Mouse (Mus musculus) hindbrain, embryonic 10.5 days (tissue): ENCODE measurements at regions not wholly inside any gene's neighbourhood (a gene's known extent, or its start where the extent isn't known, plus 50 kb on each side); places are given as distances from the start of the nearest gene placed in this dataset.

Source experiments
- DNase-seq: peaks from one replicate; pipeline ENCODE4 v3.0.0-alpha.2; 2017; ENCODE audit warnings: low spot score
- H3K27ac ChIP-seq: fragments of 300-500 bp; sonication (generic); 2 replicates; pipeline ENCODE4 v1.5.1; 2016; ENCODE audit warnings: mild to moderate bottlenecking, moderate library complexity
- H3K27me3 ChIP-seq: fragments of 300-500 bp; sonication (generic); 2 replicates; pipeline ENCODE4 v1.6.1; 2016; ENCODE audit warnings: mild to moderate bottlenecking; ENCODE audit not compliant: poor library complexity, insufficient read depth, severe bottlenecking
- H3K36me3 ChIP-seq: fragments of 300-500 bp; sonication (generic); 2 replicates; pipeline ENCODE4 v1.6.1; 2016; ENCODE audit warnings: mild to moderate bottlenecking, moderate library complexity
- H3K4me1 ChIP-seq: fragments of 300-500 bp; sonication (generic); replicated peaks from 2 replicates; pipeline ENCODE4 v1.6.1; 2016; ENCODE audit warnings: mild to moderate bottlenecking
- H3K4me3 ChIP-seq: fragments of 300-500 bp; sonication (generic); 2 replicates; pipeline ENCODE4 v1.5.1; 2016; ENCODE audit warnings: mild to moderate bottlenecking, moderate library complexity
- H3K9me3 ChIP-seq: fragments of 300-500 bp; sonication (generic); 2 replicates; pipeline ENCODE4 v1.6.1; 2016; ENCODE audit warnings: mild to moderate bottlenecking, moderate library complexity
- WGBS: fragments of 180-500 bp; shearing (Covaris S2); methylation state at CpG from one replicate; pipeline ENCODE4 v1.1.7; 2016; 5-methylcytosine and 5-hydroxymethylcytosine counted together

DNA sequence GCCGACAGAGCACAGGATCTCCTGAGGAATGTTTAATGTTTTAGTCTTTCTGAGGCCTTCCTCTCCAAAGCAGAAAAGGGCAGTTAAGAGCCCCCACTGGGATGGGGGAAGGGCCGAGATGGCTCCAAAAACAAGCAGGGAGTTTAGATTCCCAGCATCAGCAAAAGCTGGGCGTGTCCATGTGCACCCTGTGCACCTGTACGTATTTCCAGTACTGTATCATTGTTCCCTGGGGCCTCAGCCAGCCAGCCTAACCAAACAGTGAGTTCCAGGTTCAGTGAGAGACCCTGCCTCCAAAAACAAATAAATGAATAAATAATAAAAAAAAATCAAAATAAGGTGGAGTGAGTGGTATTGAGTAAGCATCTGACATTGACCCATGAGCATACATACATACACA, 50.8 kb upstream of the Olfm1 start:
- Histone ChIP-seq H3K4me1 (peaks cover 41% of the 10 kb centered on the region), H3K9me3 (no peaks in the 10 kb centered on the region), H3K27me3 (no peaks in the 10 kb centered on the region), H3K4me3 (no peak overlapping the region), H3K27ac (peak overlapping the region; percentile 62; the same call in 1 of the 2 replicates), H3K36me3 (no peaks in the 10 kb centered on the region)
- no peak for DNase-seq
- 31% methylated on average over 4 of the region's 4 CpGs for WGBS

DNA sequence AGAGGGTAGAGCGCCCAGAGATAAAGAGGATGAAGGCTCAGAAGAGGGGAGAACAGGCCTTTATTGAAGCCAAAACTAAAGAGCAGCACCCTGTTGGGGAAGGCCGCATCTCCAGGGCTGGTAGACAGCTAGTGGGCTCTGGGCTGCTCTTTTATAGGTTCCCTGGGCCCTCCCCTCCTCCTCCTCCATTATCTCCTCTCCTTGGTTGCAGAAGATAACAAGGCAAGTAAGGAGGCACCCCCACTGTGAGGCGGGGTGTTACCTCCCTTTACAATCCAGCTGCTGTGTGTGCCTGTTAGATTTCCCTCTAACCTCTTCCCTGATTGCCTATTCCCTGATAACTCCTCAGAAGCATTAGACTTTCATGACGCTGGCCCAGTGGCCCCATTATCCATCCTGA, 51.2 kb upstream of the Olfm1 start:
- H3K27ac ChIP-seq, result peak overlapping the region; percentile 62; the same call in 1 of the 2 replicates
- H3K9me3 ChIP-seq, result no peaks in the 10 kb centered on the region
- H3K4me3 ChIP-seq, result no peak overlapping the region
- no peaks in the 10 kb centered on the region for H3K36me3 ChIP-seq
- peaks cover 41% of the 10 kb centered on the region for H3K4me1 ChIP-seq
- DNase-seq, result no peak
- WGBS, result 35% methylated on average over 4 of the region's 4 CpGs
- H3K27me3 ChIP-seq, result no peaks in the 10 kb centered on the region

DNA sequence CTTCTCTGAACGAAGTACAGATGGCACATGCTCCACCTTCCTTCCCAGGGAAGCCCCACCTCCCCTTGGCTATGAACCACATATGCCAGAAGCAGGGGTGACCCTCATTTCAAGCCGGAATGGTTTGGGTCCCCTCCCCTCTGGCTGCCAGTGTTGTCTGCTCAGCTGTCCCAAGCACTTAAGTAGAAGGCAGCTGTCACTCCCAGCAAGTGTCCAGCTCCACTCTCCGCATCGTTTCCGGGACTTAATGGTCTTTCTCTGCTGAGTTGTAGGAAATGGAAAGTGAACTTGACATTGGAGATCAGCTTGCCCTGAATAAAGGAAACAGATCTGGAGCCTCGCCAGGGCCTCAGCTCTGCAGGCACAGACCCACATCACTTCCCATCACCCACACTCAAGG, 53.9 kb upstream of the Fcnb start:
- DNase-seq, result no peak
- Histone ChIP-seq H3K9me3 (no peaks in the 10 kb centered on the region), H3K27ac (no peak overlapping the region), H3K27me3 (no peaks in the 10 kb centered on the region), H3K4me1 (peaks cover 29% of the 10 kb centered on the region), H3K4me3 (no peak overlapping the region), H3K36me3 (no peaks in the 10 kb centered on the region)
- WGBS, result 80% methylated on average over 6 of the region's 6 CpGs

DNA sequence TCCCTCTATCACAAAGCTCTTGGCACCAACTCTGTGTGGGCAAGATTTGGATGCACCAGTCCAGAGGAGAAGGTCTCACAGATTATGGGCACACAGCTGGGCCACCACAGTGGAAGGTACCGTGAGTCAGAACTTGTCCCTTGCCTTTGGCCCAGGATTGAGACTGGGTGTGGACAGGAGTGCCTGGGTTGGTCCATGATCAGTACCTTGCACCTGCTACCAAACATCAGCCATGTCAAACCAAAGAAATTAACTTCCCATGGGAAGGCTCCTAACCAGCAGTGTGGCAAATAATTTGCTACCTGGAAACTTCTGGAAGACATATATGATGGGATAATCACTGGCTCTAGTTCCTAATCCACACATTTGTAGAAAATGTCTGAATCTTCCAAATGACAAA, 49.9 kb upstream of the Fcnb start:
- 94% methylated on average over 1 of the region's 1 CpGs for WGBS
- no peak for DNase-seq
- Histone ChIP-seq H3K27ac (no peak overlapping the region), H3K4me3 (no peak overlapping the region), H3K4me1 (0 out of 2 replicates have a peak, but pooled peaks cover 5% of the 10 kb centered on the region), H3K36me3 (no peaks in the 10 kb centered on the region), H3K27me3 (no peaks in the 10 kb centered on the region), H3K9me3 (no peaks in the 10 kb centered on the region)
